Mouse (Mus musculus) lung, adult 18-20 months (tissue): ENCODE measurements at regions not wholly inside any gene's neighbourhood (a gene's known extent, or its start where the extent isn't known, plus 50 kb on each side); places are given as distances from the start of the nearest gene placed in this dataset.
"Not testable (repeated sequence)": the region's sequence is repeated elsewhere in the genome, so short reads cannot be mapped to it uniquely, and the experiment has no call there.

Source experiments
- DNase-seq, 2 experiments: peaks; one replicate each; pipeline ENCODE4 v3.0.0; 2022; ENCODE audit warnings: mixed read lengths in 2 of 2

- DNase-seq: no peak
Observed at GRCm38 (mm10) chr10:45859137-45859536, 281.5 kb downstream of the Hace1 start.

GRCm38 (mm10) chr10:45859909-45860308 is 282.3 kb downstream of the Hace1 start:
- DNase-seq: no peak

- DNase-seq: no peak
Observed at GRCm38 (mm10) chr10:45860696-45861095, 283.1 kb downstream of the Hace1 start.

DNA sequence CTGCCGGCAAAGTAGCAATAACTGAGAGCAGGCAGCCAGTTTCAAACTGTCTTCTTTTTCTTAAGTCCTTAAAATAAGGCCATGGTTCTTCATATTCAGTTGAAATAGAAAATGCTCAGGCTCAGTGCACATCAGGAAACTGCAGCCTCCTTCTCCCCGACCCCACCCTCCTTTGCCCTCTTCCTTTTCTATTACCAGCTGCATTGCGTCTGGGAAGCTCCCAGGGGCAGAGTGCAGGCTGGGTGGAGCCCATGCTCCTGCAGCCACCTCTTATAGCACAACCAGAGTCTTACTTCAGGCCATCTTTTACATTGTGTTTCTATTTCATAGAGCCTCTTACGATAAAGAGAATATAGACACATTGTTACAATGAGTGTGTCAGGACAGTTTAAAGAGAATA is 288.2 kb downstream of the Hace1 start:
- no peak for DNase-seq

DNA sequence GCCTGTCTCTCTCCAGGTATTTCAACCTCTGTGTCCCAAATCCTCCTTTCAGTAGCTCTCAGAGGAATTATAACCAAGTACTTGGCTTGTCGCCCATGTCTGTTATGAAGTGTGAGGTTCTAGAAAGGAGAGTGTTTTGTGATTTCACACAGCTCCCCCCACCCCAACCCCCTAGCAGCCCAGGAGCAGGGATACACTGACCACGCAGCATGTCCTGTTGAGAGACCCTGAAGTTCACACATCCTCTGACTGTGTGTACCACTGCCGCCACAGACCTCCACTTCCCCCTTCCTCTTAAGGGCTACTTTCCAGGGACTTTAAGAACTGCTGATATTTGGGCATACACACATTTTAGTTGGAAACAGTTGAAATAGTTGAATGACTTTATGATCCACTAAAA is 289.2 kb downstream of the Hace1 start:
- no peak for DNase-seq

GRCm38 (mm10) chr10:45871028-45871427 is 293.4 kb downstream of the Hace1 start:
- no peak for DNase-seq

- DNase-seq: no peak
Observed at GRCm38 (mm10) chr10:45872007-45872890, 294.6 kb downstream of the Hace1 start.

- DNase-seq: no peak
Observed at GRCm38 (mm10) chr10:45873805-45874780, 296.5 kb downstream of the Hace1 start.

GRCm38 (mm10) chr10:45875287-45875686 is 297.7 kb downstream of the Hace1 start:
- DNase-seq: not testable (repeated sequence)

- DNase-seq: no peak
Observed at GRCm38 (mm10) chr10:45883745-45884144, 306.1 kb downstream of the Hace1 start.

- DNase-seq: no peak
Observed at GRCm38 (mm10) chr10:45886636-45887035, 309.0 kb downstream of the Hace1 start.

DNA sequence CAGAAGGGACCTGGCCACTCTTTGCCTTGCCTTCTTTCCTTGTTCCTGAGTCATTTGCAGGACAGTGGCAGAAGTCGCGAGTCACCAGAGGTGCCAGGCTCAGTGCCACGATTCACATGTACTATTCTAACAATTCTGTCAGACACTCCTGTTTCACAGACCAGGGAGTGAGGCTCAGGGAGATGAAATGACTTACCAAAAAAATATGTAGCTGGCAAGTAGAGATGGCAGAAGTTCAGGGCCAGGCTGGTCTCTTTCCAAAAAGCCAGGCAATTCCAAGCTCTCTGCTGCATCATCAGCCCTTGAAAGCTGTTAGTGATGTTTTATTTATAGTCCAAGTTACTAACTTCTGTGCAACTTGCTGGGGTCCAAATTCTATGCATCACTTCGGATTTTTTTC is 311.2 kb downstream of the Hace1 start:
- DNase-seq: peak; percentile 18 to 29

GRCm38 (mm10) chr10:45889381-45889951 is 311.8 kb downstream of the Hace1 start:
- no peak for DNase-seq

GRCm38 (mm10) chr10:45890088-45890626 is 312.5 kb downstream of the Hace1 start:
- no peak for DNase-seq

GRCm38 (mm10) chr10:45892464-45892863 is 314.8 kb downstream of the Hace1 start:
- DNase-seq: no peak

DNA sequence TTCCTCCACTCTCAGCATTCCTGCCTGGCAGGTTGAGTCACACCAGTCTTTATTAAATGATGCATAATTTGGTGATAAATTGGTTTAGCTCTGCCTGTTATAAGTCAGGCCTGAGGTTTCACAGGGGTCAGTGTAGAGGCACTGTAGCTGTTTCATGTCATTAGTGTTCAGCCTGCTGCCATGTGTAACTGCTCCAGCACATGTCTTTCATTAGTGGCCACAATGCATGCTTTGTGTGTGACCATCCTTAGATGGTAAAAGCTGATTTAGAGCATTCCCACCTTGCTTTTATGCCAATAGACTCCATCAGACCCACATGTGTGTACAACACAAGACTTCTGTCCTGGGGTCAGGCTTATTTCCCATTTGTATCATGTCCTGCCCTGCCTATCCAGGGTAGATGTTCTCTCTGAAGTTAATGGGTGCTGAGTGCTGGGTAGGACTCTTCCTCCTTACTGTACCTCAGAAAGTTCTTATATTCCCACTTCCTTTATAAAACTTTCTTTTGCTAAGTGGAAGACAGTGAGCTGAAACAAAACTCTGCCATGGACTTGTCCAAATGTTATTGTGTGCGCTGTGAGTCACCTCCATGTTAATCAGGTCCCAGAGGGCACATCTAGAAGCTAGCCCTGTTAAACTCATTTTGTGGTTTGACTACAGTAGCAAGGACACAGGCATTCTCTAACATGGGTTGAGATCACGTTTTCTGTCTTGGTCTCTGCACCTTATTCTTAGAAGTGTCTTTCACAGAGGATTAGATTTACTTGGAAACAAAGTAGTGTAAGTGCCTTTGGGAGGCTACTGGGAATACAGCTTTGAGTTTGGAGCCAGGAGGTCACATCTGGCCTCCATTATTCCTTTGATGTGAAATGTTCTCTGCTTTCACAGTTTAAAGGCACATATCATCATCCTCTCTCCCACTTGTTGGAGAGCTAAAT is 316.5 kb downstream of the Hace1 start:
- DNase-seq: no peak

GRCm38 (mm10) chr10:45916928-45917327 is 339.3 kb downstream of the Hace1 start:
- DNase-seq: no peak

- DNase-seq: no peak
Observed at GRCm38 (mm10) chr10:45925746-45926145, 348.1 kb downstream of the Hace1 start.

- DNase-seq: no peak
Observed at GRCm38 (mm10) chr10:45933631-45934310, 356.1 kb downstream of the Hace1 start.

DNA sequence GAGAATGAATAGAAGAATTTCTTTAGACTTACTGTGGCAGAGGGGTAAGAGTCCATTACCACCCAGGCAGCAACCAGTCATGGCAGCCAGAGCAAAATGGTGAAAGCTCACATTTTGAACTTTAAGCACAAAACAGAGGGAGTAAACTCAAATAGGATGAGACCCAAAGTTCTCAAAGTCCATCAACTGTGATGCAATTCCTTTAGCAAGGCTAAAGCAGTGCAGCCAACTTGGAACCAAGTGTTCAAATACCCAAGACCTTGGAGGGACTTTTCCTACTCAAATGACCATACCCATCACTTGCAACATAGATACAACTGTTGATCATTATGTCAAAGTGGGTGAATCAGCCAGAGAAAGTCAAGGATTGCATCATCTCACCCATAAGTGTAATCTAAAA is 380.1 kb downstream of the Hace1 start:
- no peak for DNase-seq

DNA sequence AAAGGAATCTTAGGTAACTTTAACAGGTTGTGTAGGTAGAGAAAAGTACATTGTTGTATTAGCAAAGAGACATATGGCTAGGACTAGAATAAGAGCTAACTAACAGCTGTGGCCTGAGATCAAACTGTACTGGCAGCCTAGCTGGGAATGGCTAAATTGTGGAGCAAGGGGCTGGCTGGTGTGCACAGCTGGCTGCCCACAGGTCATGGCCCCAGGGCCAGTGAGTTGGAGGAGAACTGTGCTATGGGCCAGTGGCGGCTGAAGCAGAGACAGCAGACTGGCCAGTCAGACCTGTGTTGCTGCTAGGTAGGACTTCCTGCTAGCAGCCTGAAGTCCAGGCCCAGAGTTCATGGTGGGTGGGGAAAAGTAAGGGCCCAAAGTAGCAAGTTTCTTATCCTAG is 394.6 kb downstream of the Hace1 start:
- DNase-seq: no peak
